Mouse (Mus musculus) liver (tissue): ENCODE measurements around the gene Olfr959.
A peak's percentile ranks its signal among the peaks of the same experiment; 100 is the strongest.

Source experiments
- DNase-seq: peaks from one replicate; pipeline ENCODE4 v3.0.0-alpha.2; 2020; ENCODE audit warnings: mixed read lengths

The Olfr959 gene

GRCm38 (mm10) chr9:39575469-39575868 is at the start of gene Olfr959:
Gene Olfr959 (minus strand): TSS chr9:39575569.
- no peak for DNase-seq

DNA sequence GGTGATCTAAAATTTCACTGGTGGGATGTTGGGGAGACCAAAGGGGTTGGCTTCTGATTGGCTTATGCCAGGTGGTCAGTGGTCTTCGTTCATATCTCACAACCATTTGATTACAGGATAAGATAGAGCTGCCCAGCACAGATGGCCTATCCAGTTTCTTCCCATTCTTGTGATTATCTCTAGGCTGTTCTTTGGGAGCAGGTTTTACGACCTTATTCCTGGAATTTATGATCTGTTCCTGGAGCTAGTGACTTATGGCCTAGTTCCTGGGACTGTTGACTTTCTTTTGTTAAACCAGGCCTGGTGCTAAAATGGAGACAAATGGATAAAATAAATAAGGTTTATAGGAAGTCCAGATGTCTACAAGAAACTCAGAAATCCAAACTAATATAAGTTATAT is 49.3 kb upstream of the Olfr959 start:
- no peak for DNase-seq

GRCm38 (mm10) chr9:39623783-39624182 is 48.4 kb upstream of the Olfr959 start:
- no peak for DNase-seq

DNA sequence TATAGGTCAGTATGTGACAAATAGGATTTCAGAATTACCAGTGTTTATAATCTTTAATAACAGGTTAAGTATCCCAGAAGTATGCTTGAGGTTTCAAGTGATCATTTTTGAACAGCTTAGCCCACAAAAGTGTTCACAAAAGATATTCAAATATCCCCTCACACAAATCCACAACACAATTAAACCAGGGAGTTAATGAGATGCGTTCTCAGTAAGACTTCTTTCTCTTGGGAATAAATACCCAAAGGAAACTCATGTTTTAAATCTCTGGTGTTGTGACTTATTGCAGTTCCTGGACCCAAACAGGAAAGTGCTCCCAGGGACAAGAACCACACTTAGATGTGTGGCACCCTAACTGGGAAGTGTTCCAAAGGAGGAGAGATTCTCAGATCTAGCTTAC is 45.7 kb upstream of the Olfr959 start, which contains the start of gene Olfr960:
Olfr960 (plus strand) TSS at position 301 of the 400 bp plus-strand sequence.
- DNase-seq = no peak

DNA sequence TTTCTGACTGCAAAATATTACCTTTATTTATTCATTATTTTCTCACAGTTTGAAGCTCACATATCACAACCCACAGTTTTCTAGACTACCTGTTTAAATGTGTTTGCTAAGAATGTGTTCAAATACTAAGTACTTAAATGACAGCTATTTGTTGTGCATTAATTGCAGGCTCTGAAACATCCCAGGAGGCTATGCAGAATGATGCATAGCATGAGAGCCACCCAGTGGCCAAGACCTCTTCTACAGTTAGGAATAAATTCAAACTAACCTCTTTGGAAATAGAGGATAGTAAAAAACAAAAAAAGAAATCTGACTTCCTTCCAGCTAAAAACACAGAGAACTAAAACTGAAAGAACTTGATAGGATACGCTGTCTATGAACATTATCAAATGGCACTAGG is 36.6 kb upstream of the Olfr959 start:
- no peak for DNase-seq

GRCm38 (mm10) chr9:39610355-39610754 is 35.0 kb upstream of the Olfr959 start, which contains the start of gene Olfr148:
Gene Olfr148 (plus strand): TSS chr9:39610655.
- DNase-seq = no peak

DNA sequence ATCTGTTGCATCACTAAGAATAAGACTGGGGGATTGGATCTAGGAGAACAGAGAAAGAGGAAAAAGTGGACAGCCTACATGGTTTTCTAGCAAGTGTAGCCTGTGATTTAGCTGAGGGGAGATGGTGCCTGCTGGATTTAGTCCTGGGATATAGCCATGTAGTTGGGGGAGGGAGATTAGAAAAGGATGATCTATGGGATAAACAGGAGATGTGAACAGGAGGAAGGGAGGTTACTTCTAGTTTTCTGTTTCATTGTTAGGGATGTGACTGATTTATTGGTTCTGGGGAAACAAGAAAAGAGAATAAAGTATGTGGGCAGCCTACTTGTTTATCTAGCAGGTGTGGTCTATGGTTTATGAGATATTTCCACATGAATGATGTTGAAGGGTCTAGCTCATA is 33.1 kb upstream of the Olfr959 start:
- no peak for DNase-seq

DNA sequence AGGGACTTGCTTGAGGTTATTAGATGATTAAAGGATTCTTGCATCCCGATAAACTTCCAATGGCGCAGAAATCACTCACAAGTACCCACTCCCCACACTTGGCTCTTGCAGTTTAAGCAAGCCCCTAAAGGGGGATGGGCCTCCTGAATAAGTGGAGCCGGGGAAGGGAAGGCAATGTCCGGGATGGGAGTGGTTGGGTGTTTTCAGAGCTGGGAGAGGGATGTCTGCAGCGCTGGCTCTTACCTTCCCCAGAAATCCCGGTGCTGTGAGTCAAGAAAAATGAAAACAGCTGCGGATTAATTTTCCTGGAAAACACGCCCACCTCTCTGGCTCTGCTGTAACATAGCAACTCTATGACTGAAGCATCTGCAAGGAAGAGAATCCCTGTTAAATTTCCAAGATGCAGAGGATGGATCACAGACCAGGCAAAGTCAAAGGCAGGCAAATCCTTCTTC is 28.7 kb upstream of the Olfr959 start, which contains the start of gene AW551984:
AW551984 (minus strand) TSS at position 405 of the 455 bp plus-strand sequence.
- DNase-seq = peak; percentile 8

DNA sequence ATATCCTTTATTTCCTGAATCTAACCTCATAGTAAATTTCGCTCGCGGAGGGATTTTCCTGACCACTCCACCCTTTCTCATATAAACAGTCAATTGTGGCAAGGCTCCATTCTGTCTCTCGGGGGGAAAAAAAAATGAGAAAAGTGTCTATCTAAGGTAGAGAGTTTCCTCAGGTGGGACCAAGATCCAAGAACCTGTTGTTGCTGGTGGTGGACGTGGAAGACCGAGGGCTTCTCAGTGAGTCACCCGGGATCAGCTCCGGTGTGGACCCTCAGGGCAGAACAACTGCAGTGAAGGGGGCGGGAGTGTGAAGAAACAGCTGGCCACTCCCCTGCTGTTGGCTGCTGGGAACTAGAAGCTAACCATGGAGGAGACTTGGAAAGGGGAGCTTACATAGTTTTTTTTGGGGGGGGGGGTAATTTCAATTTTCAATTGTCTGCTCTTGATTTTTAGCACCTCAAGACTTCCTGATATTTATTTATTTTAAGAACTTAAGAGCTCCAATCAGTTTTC is 28.0 kb upstream of the Olfr959 start:
- DNase-seq = peak; percentile 10

DNA sequence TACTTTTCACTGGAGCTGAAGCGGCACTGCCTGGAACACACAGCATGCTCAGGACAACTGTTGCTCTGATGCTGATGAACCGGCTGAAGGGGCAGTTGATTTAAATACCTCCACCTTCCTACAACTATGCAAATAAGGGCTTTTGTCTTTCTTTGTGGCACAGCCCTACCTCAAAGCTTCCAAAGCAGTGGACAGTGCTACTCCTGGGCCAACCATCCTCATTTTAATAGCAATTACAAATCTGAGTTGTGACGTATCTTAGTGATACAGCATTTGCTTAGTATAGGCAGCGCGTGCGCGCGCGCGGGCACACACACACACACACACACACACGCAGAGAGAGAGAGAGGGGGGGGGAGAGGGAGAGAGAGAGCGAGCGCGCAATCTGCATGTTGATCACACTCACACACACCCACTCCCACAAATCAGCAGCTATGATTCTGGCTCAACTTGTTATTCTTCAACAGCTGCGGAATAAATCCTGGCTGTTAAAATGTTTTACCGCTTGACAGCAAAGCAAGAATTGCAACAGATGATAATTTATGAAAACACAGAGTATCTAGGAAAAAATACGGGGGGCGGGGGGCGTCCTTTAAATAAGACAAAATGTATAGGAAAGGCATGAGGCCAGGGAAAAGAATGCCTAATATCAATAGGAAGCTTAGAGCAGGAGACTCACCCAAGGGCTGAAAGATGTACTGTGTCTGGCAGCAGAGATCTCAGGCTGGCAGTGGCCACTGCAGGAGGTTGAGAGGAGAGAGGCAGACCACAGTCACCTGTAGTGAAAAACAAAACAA is 27.4 kb upstream of the Olfr959 start:
- peak; percentile 21 for DNase-seq

- DNase-seq = no peak
These were observed 1.7 kb upstream of the Olfr959 start for GRCm38 (mm10) chr9:39577050-39577449.

DNA sequence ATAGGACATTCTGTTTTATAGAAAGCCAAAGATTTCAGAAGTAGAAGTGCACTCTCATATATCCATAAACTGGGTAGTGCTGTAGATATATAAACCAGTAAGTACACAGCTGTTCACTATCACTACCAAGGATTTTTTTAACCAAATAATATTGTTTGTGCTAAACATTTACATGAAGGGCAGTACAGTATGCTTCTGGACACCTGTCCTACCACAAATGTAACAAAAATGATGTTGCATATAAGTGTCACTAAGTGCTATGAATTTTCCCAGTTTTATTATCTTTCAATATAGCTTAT is 17.1 kb downstream of the Olfr959 start:
- no peak for DNase-seq

GRCm38 (mm10) chr9:39557529-39558348 is 17.6 kb downstream of the Olfr959 start:
- no peak for DNase-seq

GRCm38 (mm10) chr9:39553946-39554345 is 21.4 kb downstream of the Olfr959 start, which contains the start of gene Olfr958:
Gene Olfr958 (minus strand): TSS chr9:39554054.
- DNase-seq = no peak

DNA sequence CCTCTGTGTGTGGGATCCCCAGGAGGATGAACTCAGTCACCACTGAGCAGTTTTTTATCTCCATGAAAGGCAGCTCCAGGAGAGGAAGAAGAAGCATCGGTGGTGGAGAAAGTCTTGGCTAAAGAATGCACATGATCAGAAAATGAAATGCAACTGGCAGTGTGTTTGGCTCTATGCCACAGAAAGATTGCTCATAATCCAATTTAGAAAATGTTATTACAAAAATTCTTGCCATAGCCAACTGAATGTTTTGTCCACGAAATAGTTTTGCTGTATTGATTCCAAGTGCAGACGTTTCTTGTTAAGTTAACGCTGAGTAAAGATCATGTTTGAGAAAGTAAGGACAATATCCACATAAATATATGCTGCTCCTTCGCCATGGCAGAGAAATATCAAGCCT is 24.6 kb downstream of the Olfr959 start:
- no peak for DNase-seq

DNA sequence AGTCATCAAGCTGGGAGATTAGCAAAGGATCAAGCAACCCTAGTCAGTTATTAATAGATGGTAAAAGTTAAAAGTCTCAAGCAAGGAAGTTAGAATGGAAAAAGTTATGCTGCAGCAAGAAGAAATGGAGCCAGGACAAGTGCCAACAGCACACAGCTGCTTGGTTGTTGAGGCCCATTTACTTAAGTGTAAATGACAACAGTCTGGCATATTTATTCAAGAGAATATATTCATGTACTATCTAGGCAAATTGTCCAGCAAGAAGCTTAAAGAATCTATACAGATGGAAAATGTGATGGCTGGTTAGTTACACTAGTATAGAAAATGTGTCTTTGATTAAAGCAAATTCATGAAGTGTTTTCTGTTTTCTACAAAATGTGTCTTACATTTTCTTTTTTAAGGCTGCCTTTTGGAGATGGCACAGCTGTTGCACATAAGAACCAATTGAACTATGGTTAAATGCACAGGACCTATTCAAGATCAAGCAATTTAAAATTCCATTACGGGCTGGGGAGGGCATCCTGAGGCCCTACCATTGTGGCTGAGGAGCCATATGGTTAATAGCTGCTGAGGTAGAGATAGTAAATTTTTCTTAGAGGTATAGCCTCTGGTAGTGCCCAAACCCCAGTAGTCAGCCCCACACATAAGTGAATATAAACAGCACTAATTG is 51.6 kb downstream of the Olfr959 start:
- no peak for DNase-seq
